Mouse (Mus musculus) heart, embryonic 13.5 days (tissue): ENCODE data around the gene Trcg1. TPM values are rescaled to one million over a fixed set of nuclear protein-coding genes. Genes with fewer than 3 reads are reported as not detected.

Experiments used
- ATAC-seq: fragments of 200-750 bp; cut with Nextera tagmentation; 2 replicates; pipeline ENCODE4 v1.8.0; 2017; ENCODE audit warnings: moderate TSS enrichment; ENCODE audit not compliant: insufficient number of reproducible peaks, low FRiP score, low TSS enrichment; ENCODE audit errors: extremely low read depth
- H3K27ac ChIP-seq: fragments of 300-500 bp; sonication (generic); replicated peaks from 2 replicates; pipeline ENCODE4 v1.5.1; 2015; ENCODE audit warnings: moderate library complexity, mild to moderate bottlenecking, inconsistent platforms
- H3K27me3 ChIP-seq: fragments of 300-500 bp; sonication (generic); replicated peaks from 2 replicates; pipeline ENCODE4 v1.6.1; 2015; ENCODE audit warnings: mild to moderate bottlenecking, inconsistent platforms
- H3K36me3 ChIP-seq: fragments of 300-500 bp; sonication (generic); 2 replicates; pipeline ENCODE4 v1.6.1; 2015; ENCODE audit warnings: mild to moderate bottlenecking, inconsistent platforms
- H3K4me1 ChIP-seq: fragments of 300-500 bp; sonication (generic); 2 replicates; pipeline ENCODE4 v1.6.1; 2015; ENCODE audit warnings: inconsistent platforms
- H3K4me2 ChIP-seq: fragments of 300-500 bp; sonication (generic); 2 replicates; pipeline ENCODE4 v1.6.1; 2015; ENCODE audit warnings: inconsistent platforms, mild to moderate bottlenecking, moderate library complexity
- H3K4me3 ChIP-seq: fragments of 300-500 bp; sonication (generic); 2 replicates; pipeline ENCODE4 v1.5.1; 2015; ENCODE audit warnings: moderate library complexity, mild to moderate bottlenecking, inconsistent platforms
- H3K9ac ChIP-seq: fragments of 300-500 bp; sonication (generic); 2 replicates; pipeline ENCODE4 v1.6.1; 2015; ENCODE audit warnings: inconsistent platforms, mild to moderate bottlenecking, moderate library complexity
- H3K9me3 ChIP-seq: fragments of 300-500 bp; sonication (generic); 2 replicates; pipeline ENCODE4 v1.6.1; 2016; ENCODE audit warnings: inconsistent platforms
- WGBS: fragments of 180-500 bp; shearing (Covaris S2); methylation state at CpG from one replicate; pipeline ENCODE4 v1.1.7; 2015; ENCODE audit warnings: mixed read lengths; 5-methylcytosine and 5-hydroxymethylcytosine counted together
- polyA plus RNA-seq: library from polyadenylated mRNA; unstranded; fragments of >200 nt; fragmentation: Nextera tagmentation; extraction: Ambion mirVana; gene quantifications from 2 replicates; pipeline ENCODE4 v1.2.1, GENCODE M21; 2015

Trcg1 gene
- polyA plus RNA-seq, 1 experiment from 2014 or later, result 0.07 TPM

DNA sequence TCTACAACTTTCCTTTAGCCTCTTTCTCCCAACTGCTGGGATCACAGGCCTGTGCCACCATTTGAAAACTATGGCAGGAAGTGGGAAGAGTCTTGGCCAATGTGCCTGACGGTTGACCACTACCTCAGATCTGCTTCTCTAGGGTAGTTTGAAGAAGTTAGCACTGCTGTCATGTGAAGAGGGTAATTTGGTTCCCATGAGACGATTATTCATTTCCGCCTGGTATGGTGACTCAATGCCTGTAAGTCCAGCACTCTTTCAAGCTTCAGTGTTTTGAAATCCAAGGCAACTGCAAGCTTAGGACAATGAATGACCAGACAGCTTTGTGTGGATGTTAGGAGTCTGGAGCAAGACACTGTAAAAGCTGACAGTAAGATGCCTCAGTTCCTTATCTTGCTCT, 2.6 kb upstream of the Trcg1 start:
- no peaks in the 10 kb centered on the region for H3K9me3 ChIP-seq
- peaks cover 11% of the 10 kb centered on the region for H3K4me1 ChIP-seq
- H3K27me3 ChIP-seq, result 0 out of 2 replicates have a peak, but pooled peaks cover 3% of the 10 kb centered on the region
- H3K9ac ChIP-seq, result no peak overlapping the region
- H3K4me2 ChIP-seq, result no peak overlapping the region
- WGBS, result 71% methylated on average over 3 of the region's 3 CpGs
- H3K27ac ChIP-seq, result no peak overlapping the region
- H3K4me3 ChIP-seq, result no peak overlapping the region
- ATAC-seq, result no peak
- no peaks in the 10 kb centered on the region for H3K36me3 ChIP-seq

DNA sequence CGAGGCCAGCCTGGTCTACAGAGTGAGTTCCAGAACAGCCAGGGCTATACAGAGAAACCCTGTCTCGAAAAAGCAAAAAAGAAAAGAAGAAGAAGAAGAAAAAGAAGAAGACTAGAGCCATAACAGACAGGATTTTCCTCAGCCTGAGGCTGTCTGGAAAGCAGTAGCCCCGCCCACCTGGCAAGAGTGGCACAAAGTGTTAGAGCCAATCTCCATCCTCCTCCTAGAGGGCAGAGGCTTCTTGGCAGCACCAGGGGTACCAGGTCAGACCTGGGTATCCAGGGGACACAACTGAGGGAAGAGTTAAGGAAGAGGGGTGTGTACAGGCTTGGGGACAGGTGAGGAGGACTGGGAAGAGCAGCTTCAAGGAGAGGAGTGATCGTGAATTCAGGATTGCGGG, 1.3 kb downstream of the Trcg1 start:
- WGBS, result 71% methylated on average over 5 of the region's 5 CpGs
- H3K4me3 ChIP-seq, result no peak overlapping the region
- no peak for ATAC-seq
- H3K4me2 ChIP-seq, result no peak overlapping the region
- H3K9me3 ChIP-seq, result no peaks in the 10 kb centered on the region
- H3K27ac ChIP-seq, result no peak overlapping the region
- peaks cover 16% of the 10 kb centered on the region for H3K27me3 ChIP-seq
- 0 out of 2 replicates have a peak, but pooled peaks cover 3% of the 10 kb centered on the region for H3K4me1 ChIP-seq
- no peak overlapping the region for H3K9ac ChIP-seq
- H3K36me3 ChIP-seq, result no peaks in the 10 kb centered on the region

DNA sequence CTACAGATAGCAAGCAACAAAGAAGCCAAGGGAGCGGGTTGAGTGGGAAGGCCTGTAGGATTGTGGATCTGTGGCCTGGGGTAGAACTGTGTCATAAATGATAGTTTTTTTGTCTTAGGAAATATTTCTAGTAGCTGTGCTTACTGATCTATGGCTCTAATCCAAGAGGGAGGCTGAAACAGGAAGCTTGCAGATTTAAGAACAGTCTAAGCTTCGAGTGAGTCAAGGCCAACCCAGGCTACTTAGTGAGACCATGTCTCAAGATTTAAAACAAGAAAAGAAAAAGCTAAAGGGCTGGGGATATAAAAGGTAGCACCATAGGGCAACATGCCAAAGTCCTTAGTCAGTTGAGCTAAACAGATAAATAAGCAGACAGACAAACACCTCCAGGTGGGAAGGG, 1.9 kb downstream of the Trcg1 start:
- Histone ChIP-seq H3K36me3 (no peaks in the 10 kb centered on the region), H3K9ac (no peak overlapping the region), H3K4me2 (no peak overlapping the region), H3K4me3 (no peak overlapping the region), H3K4me1 (0 out of 2 replicates have a peak, but pooled peaks cover 2% of the 10 kb centered on the region), H3K27me3 (peaks cover 16% of the 10 kb centered on the region), H3K27ac (no peak overlapping the region), H3K9me3 (no peaks in the 10 kb centered on the region)
- WGBS, result 76% methylated on average over 2 of the region's 2 CpGs
- ATAC-seq, result no peak

DNA sequence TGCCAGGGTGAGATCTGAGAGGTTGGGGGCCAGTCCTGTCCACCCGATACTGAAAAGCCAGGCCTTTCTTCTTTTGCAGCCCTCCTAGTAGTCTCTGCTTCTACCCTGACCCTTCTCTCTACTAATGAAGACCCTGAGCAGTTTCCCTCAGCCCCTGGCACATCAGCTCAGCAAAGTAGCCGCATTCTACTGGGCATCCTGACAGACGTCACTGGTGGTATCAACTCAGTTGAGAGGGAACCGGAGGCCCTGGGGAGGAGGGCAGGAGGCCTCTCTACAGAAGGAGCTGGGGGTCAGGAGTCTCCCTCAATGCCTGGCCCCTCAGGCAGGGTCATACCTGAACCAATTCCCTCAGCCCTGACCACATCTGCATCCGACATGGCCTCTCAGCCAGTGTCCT, 4.8 kb downstream of the Trcg1 start:
- no peak overlapping the region for H3K27ac ChIP-seq
- H3K4me1 ChIP-seq, result no peaks in the 10 kb centered on the region
- no peak overlapping the region for H3K4me2 ChIP-seq
- no peak for ATAC-seq
- peaks cover 16% of the 10 kb centered on the region for H3K27me3 ChIP-seq
- no peaks in the 10 kb centered on the region for H3K9me3 ChIP-seq
- no peaks in the 10 kb centered on the region for H3K36me3 ChIP-seq
- no peak overlapping the region for H3K9ac ChIP-seq
- no peak overlapping the region for H3K4me3 ChIP-seq
- WGBS, result 61% methylated on average over 5 of the region's 5 CpGs

- no peak overlapping the region for H3K4me3 ChIP-seq
- 39% methylated on average over 5 of the region's 5 CpGs for WGBS
- peaks cover 14% of the 10 kb centered on the region for H3K27me3 ChIP-seq
- peaks cover 13% of the 10 kb centered on the region for H3K4me1 ChIP-seq
- no peak for ATAC-seq
- H3K9ac ChIP-seq, result no peak overlapping the region
- no peaks in the 10 kb centered on the region for H3K36me3 ChIP-seq
- H3K27ac ChIP-seq, result no peak overlapping the region
- H3K9me3 ChIP-seq, result no peaks in the 10 kb centered on the region
- no peak overlapping the region for H3K4me2 ChIP-seq
Measured at GRCm38 (mm10) chr9:57242916-57243315, 6.6 kb downstream of the Trcg1 start.

GRCm38 (mm10) chr9:57244106-57244685, 7.8 kb downstream of the Trcg1 start:
- ATAC-seq, result no peak
- WGBS, result 35% methylated on average over 7 of the region's 7 CpGs
- no peak overlapping the region for H3K4me3 ChIP-seq
- H3K4me1 ChIP-seq, result peaks cover 20% of the 10 kb centered on the region
- H3K9me3 ChIP-seq, result no peaks in the 10 kb centered on the region
- no peak overlapping the region for H3K27ac ChIP-seq
- no peaks in the 10 kb centered on the region for H3K36me3 ChIP-seq
- H3K9ac ChIP-seq, result no peak overlapping the region
- no peak overlapping the region for H3K4me2 ChIP-seq
- H3K27me3 ChIP-seq, result peaks cover 13% of the 10 kb centered on the region

GRCm38 (mm10) chr9:57246482-57246881, 10.1 kb downstream of the Trcg1 start:
- Histone ChIP-seq H3K27me3 (peaks cover 6% of the 10 kb centered on the region; the same call in 1 of the 2 replicates), H3K4me3 (no peak overlapping the region), H3K9me3 (no peaks in the 10 kb centered on the region), H3K4me2 (no peak overlapping the region), H3K4me1 (peaks cover 20% of the 10 kb centered on the region), H3K9ac (no peak overlapping the region), H3K27ac (no peak overlapping the region), H3K36me3 (peaks cover 10% of the 10 kb centered on the region)
- WGBS, result 83% methylated on average over 5 of the region's 5 CpGs
- no peak for ATAC-seq

GRCm38 (mm10) chr9:57247201-57247671, 10.9 kb downstream of the Trcg1 start:
- Histone ChIP-seq H3K36me3 (peaks cover 18% of the 10 kb centered on the region), H3K9me3 (no peaks in the 10 kb centered on the region), H3K4me1 (peaks cover 20% of the 10 kb centered on the region), H3K27me3 (no peaks in the 10 kb centered on the region), H3K27ac (no peak overlapping the region), H3K4me3 (no peak overlapping the region), H3K4me2 (no peak overlapping the region), H3K9ac (no peak overlapping the region)
- 43% methylated on average over 8 of the region's 8 CpGs for WGBS
- ATAC-seq, result no peak

GRCm38 (mm10) chr9:57248030-57248942, 11.9 kb downstream of the Trcg1 start:
- Histone ChIP-seq H3K4me1 (peaks cover 20% of the 10 kb centered on the region), H3K9ac (no peak overlapping the region), H3K4me2 (no peak overlapping the region), H3K27ac (no peak overlapping the region), H3K36me3 (peaks cover 28% of the 10 kb centered on the region), H3K9me3 (no peaks in the 10 kb centered on the region), H3K4me3 (no peak overlapping the region), H3K27me3 (no peaks in the 10 kb centered on the region)
- ATAC-seq, result no peak
- 39% methylated on average over 7 of the region's 7 CpGs for WGBS

GRCm38 (mm10) chr9:57250026-57250425, 13.7 kb downstream of the Trcg1 start:
- Histone ChIP-seq H3K9ac (no peak overlapping the region), H3K4me2 (no peak overlapping the region), H3K4me3 (no peak overlapping the region), H3K9me3 (no peaks in the 10 kb centered on the region), H3K27me3 (no peaks in the 10 kb centered on the region), H3K27ac (no peak overlapping the region), H3K36me3 (peaks cover 46% of the 10 kb centered on the region), H3K4me1 (peaks cover 32% of the 10 kb centered on the region)
- ATAC-seq, result no peak
- 88% methylated on average over 4 of the region's 4 CpGs for WGBS

- WGBS, result 85% methylated on average over 2 of the region's 2 CpGs
- peaks cover 57% of the 10 kb centered on the region for H3K36me3 ChIP-seq
- no peaks in the 10 kb centered on the region for H3K9me3 ChIP-seq
- H3K27ac ChIP-seq, result no peak overlapping the region
- ATAC-seq, result no peak
- peaks cover 41% of the 10 kb centered on the region for H3K4me1 ChIP-seq
- H3K27me3 ChIP-seq, result no peaks in the 10 kb centered on the region
- H3K9ac ChIP-seq, result no peak overlapping the region
- no peak overlapping the region for H3K4me3 ChIP-seq
- no peak overlapping the region for H3K4me2 ChIP-seq
Measured at GRCm38 (mm10) chr9:57251139-57251538, 14.8 kb downstream of the Trcg1 start.
